Mouse (Mus musculus) liver, postnatal 0 days (tissue): ENCODE results near the gene Rpl29. TPM values are rescaled to one million over a fixed set of nuclear protein-coding genes. Genes with fewer than 3 reads are reported as not detected.

ENCODE experiments used
- ATAC-seq: fragments of 200-750 bp; cut with Nextera tagmentation; 2 replicates; pipeline ENCODE4 v1.8.0; 2017; ENCODE audit warnings: mild to moderate bottlenecking, moderate library complexity
- DNase-seq: peaks from one replicate; pipeline ENCODE4 v3.0.0-alpha.2; 2016
- H3K27ac ChIP-seq: fragments of 300-500 bp; sonication (generic); 2 replicates; pipeline ENCODE4 v1.5.1; 2014; ENCODE audit warnings: antibody characterized with exemption, moderate library complexity, mild to moderate bottlenecking, low read depth
- H3K27me3 ChIP-seq: fragments of 300-500 bp; sonication (generic); 2 replicates; pipeline ENCODE4 v1.6.1; 2014; ENCODE audit warnings: low read length, control low read depth, mixed read lengths; ENCODE audit not compliant: insufficient read depth
- H3K36me3 ChIP-seq: fragments of 300-500 bp; sonication (generic); replicated peaks from 2 replicates; pipeline ENCODE4 v1.6.1; 2014; ENCODE audit warnings: mild to moderate bottlenecking, control low read depth, low read length, moderate library complexity, mixed read lengths; ENCODE audit not compliant: insufficient read depth
- H3K4me1 ChIP-seq: fragments of 300-500 bp; sonication (generic); 2 replicates; pipeline ENCODE4 v1.6.1; 2014; ENCODE audit warnings: antibody characterized with exemption, mild to moderate bottlenecking, control low read depth; ENCODE audit not compliant: insufficient read depth
- H3K4me2 ChIP-seq: fragments of 300-500 bp; sonication (generic); 2 replicates; pipeline ENCODE4 v1.6.1; 2014; ENCODE audit warnings: low read depth, mild to moderate bottlenecking, low read length, moderate library complexity, mixed read lengths
- H3K4me3 ChIP-seq: fragments of 300-500 bp; sonication (generic); 2 replicates; pipeline ENCODE4 v1.5.1; 2014; ENCODE audit warnings: low read depth, low read length
- H3K9ac ChIP-seq: fragments of 300-500 bp; sonication (generic); replicated peaks from 2 replicates; pipeline ENCODE4 v1.6.1; 2014; ENCODE audit warnings: mild to moderate bottlenecking, moderate library complexity
- H3K9me3 ChIP-seq: fragments of 300-500 bp; sonication (generic); 2 replicates; pipeline ENCODE4 v1.6.1; 2016; ENCODE audit warnings: mild to moderate bottlenecking, control low read depth, low read length, mixed read lengths
- CTCF ChIP-seq: sonication (generic); IDR thresholded peaks from 2 replicates; pipeline ENCODE4 v1.5.1; 2016; ENCODE audit warnings: antibody characterized with exemption, low read depth
- EP300 ChIP-seq: IDR thresholded peaks from 2 replicates; pipeline ENCODE4 v1.6.1; 2016; ENCODE audit warnings: antibody characterized with exemption, low read depth, mild to moderate bottlenecking
- WGBS: fragments of 180-500 bp; shearing (Covaris S2); extraction: QIAGEN DNeasy Blood & Tissue Kit; methylation state at CpG from one replicate; pipeline ENCODE4 v1.1.7; 2014; ENCODE audit not compliant: insufficient replicate concordance; 5-methylcytosine and 5-hydroxymethylcytosine counted together
- polyA plus RNA-seq: library from polyadenylated mRNA; unstranded; fragments of >200 nt; fragmentation: Nextera tagmentation; extraction: Ambion mirVana; gene quantifications from 2 replicates; pipeline ENCODE4 v1.2.1, GENCODE M21; 2015

The Rpl29 gene
- polyA plus RNA-seq, 1 experiment from 2014 or later, result 486 TPM

DNA sequence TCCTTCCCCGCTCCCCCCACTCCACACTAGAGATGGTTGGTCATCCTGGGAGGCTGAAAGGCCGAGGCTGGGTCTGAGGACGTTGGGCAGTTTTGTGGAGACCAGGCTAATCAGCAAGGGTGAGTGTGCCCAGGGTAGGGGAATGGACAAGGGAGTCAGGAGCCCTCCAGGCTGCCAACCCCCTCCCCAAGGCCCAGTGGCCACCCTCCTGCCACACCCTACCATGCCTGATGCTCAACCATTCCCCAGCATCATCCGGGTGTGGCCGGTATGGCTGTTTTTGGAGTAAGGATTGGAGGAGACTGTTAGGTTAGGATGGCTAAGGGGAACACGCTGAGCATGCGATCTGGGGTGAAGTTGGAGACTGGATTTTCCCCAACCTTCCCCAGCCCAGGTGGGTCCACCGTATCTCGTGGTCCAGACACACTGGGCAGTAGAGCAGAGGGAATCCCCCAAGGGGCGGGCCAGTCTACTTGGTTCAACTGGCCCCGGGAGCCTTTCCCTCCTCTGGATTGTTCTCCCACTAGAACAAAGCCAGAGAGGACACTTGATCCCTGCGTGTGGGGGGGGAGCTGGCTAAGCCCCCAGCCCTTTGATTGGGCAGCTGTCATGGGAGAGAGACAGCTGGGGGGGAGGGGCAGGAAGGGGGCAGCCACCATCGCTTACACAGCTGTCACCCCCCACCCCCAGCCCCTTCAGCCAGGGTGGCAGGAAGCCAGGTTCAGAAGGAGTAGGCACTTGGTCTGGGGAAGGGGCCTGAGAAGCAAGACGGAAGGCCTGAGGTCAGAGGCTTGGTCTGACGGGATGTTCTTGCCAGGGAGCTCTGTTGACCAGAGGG is 27.3 kb downstream of the Rpl29 start:
- no peaks in the 10 kb centered on the region for H3K36me3 ChIP-seq
- H3K9me3 ChIP-seq, result no peaks in the 10 kb centered on the region
- H3K4me1 ChIP-seq, result peaks cover 20% of the 10 kb centered on the region
- no peak for DNase-seq
- TF ChIP-seq CTCF (no peak), EP300 (no peak)
- no peak for ATAC-seq
- no peak overlapping the region for H3K27ac ChIP-seq
- H3K9ac ChIP-seq, result no peak overlapping the region
- WGBS, result 70% methylated on average over 15 of the region's 15 CpGs
- peaks cover 13% of the 10 kb centered on the region; the same call in 1 of the 2 replicates for H3K27me3 ChIP-seq
- H3K4me3 ChIP-seq, result no peak overlapping the region
- no peak overlapping the region for H3K4me2 ChIP-seq

DNA sequence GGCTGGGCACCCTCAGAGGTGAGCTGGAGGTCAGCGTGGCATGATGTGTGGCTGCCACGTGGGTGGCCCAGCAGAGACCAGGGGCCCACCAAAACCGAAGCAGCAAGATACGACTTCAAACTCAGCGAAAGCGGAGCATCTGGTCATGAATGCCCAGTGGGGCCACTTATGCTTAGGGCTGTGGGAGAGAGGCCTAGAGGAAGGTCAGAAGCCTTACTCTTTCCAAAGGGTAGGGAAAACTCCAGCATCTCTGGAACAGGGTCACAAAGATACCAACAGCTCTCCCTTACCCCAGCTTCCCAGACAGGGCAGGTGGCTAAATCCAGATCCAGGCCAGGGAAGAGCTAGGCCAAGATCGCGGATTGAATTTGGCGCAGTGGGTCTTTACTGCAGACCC is 27.9 kb downstream of the Rpl29 start:
- Histone ChIP-seq H3K27ac (no peak overlapping the region), H3K4me2 (no peak overlapping the region), H3K27me3 (peaks cover 13% of the 10 kb centered on the region; the same call in 1 of the 2 replicates), H3K36me3 (no peaks in the 10 kb centered on the region), H3K4me1 (peaks cover 16% of the 10 kb centered on the region), H3K4me3 (no peak overlapping the region), H3K9ac (no peak overlapping the region), H3K9me3 (no peaks in the 10 kb centered on the region)
- ATAC-seq (no peak), DNase-seq (no peak)
- no peak for TF ChIP-seq EP300
- 77% methylated on average over 9 of the region's 9 CpGs for WGBS

DNA sequence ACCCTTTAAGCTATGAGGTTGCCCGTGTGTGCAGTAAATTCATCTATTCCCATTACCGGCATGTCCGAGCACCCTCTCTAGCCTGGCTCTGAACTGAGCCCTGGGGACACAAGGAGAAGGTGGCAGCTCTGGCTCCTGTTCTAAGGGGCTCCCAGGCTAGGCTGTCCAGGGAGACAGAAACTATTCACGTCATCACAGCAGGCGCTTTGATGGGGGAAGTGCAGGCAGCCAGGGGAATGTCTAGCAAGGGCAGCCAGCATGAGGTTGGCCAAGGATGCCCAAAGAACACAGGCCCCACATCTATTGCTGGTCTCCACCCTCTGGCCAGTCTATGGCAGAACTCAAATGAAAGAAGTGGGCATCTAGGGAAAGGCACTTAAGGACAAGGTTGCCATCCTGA is 28.7 kb downstream of the Rpl29 start:
- Histone ChIP-seq H3K4me1 (peaks cover 9% of the 10 kb centered on the region), H3K9ac (no peak overlapping the region), H3K27me3 (peaks cover 9% of the 10 kb centered on the region; the same call in 1 of the 2 replicates), H3K4me3 (no peak overlapping the region), H3K4me2 (no peak overlapping the region), H3K27ac (no peak overlapping the region), H3K9me3 (no peaks in the 10 kb centered on the region), H3K36me3 (no peaks in the 10 kb centered on the region)
- DNase-seq, result no peak
- WGBS, result 79% methylated on average over 5 of the region's 5 CpGs
- TF ChIP-seq EP300, result no peak
- ATAC-seq, result no peak

DNA sequence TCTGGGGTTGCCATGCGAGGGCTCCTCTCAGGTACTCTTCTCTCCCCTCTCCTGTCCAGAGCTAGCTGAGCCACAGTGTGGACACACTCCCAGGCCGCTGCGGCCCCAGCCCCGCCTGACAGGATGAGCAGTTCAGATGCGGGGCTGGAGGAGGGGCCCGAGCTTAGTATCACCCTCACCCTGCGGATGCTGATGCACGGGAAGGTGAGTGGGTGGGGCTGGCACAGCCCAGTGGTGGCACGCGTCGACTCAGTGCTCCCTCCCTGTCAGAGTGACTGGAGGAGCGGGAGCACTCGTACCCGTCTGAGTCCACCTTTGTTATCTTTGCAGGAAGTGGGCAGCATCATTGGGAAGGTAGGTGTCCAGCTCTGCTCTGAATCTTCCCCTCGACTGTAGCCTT is 30.7 kb downstream of the Rpl29 start:
- Histone ChIP-seq H3K9me3 (no peaks in the 10 kb centered on the region), H3K36me3 (no peaks in the 10 kb centered on the region), H3K4me1 (0 out of 2 replicates have a peak, but pooled peaks cover 4% of the 10 kb centered on the region), H3K4me3 (no peak overlapping the region), H3K4me2 (no peak overlapping the region), H3K27me3 (peaks cover 10% of the 10 kb centered on the region), H3K27ac (no peak overlapping the region), H3K9ac (no peak overlapping the region)
- 80% methylated on average over 15 of the region's 15 CpGs for WGBS
- no peak for DNase-seq
- ATAC-seq, result no peak
- TF ChIP-seq EP300 (no peak), CTCF (no peak)

DNA sequence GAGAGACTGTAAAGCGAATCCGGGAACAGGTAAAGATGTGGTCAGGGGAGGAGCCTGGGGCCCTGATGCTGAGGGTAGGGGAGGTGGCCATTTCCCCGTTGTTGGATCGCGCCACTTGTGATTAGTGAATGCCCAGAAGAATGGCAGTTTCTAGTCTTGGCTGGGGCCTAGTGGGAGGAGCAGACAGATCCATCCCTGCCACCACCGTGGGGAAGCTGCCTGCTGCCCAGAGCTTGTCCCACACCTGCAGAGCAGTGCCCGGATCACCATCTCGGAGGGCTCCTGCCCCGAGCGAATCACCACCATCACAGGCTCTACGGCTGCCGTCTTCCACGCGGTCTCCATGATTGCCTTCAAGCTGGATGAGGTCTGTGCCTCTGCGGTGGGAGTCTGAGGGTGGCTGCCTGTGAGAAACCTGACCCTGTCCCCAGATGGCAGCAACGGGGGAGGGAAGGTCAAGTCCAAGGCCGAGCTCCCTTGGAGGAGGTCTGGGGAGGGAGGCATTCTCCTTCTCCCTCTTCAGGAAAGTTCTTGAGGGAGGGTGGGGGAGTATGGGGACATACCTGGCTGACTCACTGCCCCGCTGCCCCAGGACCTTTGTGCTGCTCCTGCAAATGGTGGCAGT is 31.3 kb downstream of the Rpl29 start:
- H3K4me1 ChIP-seq, result 0 out of 2 replicates have a peak, but pooled peaks cover 8% of the 10 kb centered on the region
- peaks cover 16% of the 10 kb centered on the region for H3K27me3 ChIP-seq
- H3K27ac ChIP-seq, result no peak overlapping the region
- H3K9me3 ChIP-seq, result no peaks in the 10 kb centered on the region
- no peak overlapping the region for H3K4me2 ChIP-seq
- no peaks in the 10 kb centered on the region for H3K36me3 ChIP-seq
- ATAC-seq, result no peak
- 84% methylated on average over 18 of the region's 18 CpGs for WGBS
- DNase-seq, result no peak
- H3K9ac ChIP-seq, result no peak overlapping the region
- H3K4me3 ChIP-seq, result no peak overlapping the region
- TF ChIP-seq EP300 (no peak), CTCF (no peak)

DNA sequence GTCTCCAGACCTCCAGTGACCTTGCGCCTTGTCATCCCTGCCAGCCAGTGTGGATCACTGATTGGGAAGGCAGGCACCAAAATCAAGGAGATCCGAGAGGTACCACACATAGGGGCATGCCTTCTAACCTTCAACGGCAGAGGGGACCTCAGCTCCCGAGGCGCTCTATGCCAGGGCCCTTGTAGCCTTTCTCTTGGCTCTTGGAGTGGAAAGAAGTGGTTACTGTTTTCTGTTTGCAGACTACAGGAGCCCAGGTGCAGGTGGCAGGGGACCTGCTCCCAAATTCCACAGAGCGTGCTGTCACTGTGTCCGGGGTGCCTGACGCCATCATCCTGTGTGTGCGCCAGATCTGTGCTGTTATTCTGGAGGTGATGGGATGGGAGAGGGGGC is 31.8 kb downstream of the Rpl29 start:
- Histone ChIP-seq H3K27me3 (peaks cover 21% of the 10 kb centered on the region), H3K9me3 (no peaks in the 10 kb centered on the region), H3K36me3 (no peaks in the 10 kb centered on the region), H3K4me3 (no peak overlapping the region), H3K4me1 (0 out of 2 replicates have a peak, but pooled peaks cover 9% of the 10 kb centered on the region), H3K4me2 (no peak overlapping the region), H3K9ac (no peak overlapping the region), H3K27ac (no peak overlapping the region)
- 84% methylated on average over 9 of the region's 9 CpGs for WGBS
- TF ChIP-seq EP300 (no peak), CTCF (no peak)
- DNase-seq, result no peak
- no peak for ATAC-seq
